Mouse (Mus musculus): Measurements from ENCODE around the gene Shank3. TPM values are rescaled to one million over a fixed set of nuclear protein-coding genes. Genes with fewer than 3 reads are reported as not detected.
A peak's percentile ranks its signal among the peaks of the same experiment; 100 is the strongest.

Gene Shank3
- total and polyA plus RNA-seq, 3 experiments, result 31.0 to 52.2 (median 44.3) TPM

DNA sequence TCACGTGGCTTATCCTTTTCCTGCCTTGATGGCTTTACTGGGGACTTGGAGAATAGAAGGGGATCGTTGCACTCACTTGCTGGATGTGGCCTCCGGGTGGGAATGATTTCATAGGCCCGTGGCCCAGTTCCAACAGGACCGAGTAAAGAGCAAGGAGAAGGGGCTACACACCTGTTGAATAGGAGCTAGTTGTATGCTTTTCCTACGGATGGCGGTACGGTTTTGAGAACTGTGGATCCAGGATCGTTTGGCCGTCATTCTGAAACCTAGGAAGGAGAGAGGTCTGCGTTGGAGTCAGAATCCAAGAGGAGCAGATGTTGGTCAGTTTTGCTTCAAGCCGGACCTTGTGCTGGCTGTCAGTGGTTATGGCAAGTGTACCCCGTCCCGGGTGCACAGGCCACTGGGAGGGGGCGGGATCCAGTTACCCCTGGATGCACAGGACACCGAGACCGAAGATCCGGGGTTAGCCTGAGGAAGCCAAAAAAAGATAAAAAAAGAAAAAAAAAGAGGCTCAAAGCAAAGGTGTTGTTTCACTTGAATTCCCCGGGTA is 27.4 kb downstream of the Shank3 start:
- intact Hi-C loops (cut with DNase I), result no loop called here
- DNase-seq, result no peak

DNA sequence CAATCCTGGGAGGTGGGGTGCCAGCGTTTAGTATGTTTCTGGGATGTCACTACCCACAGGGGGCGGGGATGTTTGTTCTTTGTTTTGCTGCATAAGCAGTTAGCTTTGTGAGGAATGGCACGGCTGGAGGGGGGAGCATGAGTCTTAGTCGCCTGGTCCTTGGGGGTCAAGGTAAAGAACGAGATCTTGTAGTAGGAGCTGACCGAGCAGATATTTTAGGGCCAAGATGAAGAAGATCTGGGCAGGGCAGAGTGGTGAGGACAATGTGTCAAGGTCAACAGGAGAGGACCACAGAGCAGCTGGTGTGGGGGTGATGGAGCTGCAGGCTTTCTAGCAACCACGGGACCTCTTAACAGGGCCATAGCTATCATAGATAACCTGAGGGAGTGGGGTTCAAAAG is 28.0 kb downstream of the Shank3 start:
- TF ChIP-seq CTCF (IDR thresholded peaks at IDR 0.05), result no peak
- TF ChIP-seq EP300 (IDR thresholded peaks at IDR 0.05; ENCODE audit: insufficient read depth, low read depth, low read length), result no peak
- 62% methylated on average over 7 of the region's 7 CpGs for WGBS
- Histone ChIP-seq H3K4me3 (no peak overlapping the region), H3K9ac (ENCODE audit: low read depth, low read length) (no peak overlapping the region), H3K36me3 (ENCODE audit: control insufficient read depth, insufficient read depth, low read length) (no peaks in the 10 kb centered on the region; the same call in 1 of the 2 replicates), H3K27ac (no peak overlapping the region), H3K4me1 (ENCODE audit: control insufficient read depth, insufficient read depth, low read length) (peaks cover 2% of the 10 kb centered on the region), H3K27me3 (ENCODE audit: control insufficient read depth, insufficient read depth, low read length) (no peaks in the 10 kb centered on the region; the same call in 1 of the 2 replicates), H3K79me2 (replicated peaks; ENCODE audit: control insufficient read depth, insufficient read depth, low read length) (no peaks in the 10 kb centered on the region)
- DNase-seq, result no peak
- intact Hi-C loops (cut with DNase I), result no loop called here

More for the DNA sequence above, 27.4 kb downstream of the Shank3 start:
- TF ChIP-seq POLR2A (IDR thresholded peaks at IDR 0.05; ENCODE audit: insufficient read depth, low read depth, low read length), result no peak
- no peak for TF ChIP-seq CTCF (IDR thresholded peaks at IDR 0.05)
- no peak for TF ChIP-seq EP300 (IDR thresholded peaks at IDR 0.05; ENCODE audit: insufficient read depth, low read depth, low read length)
- Histone ChIP-seq H3K9ac (ENCODE audit: low read depth, low read length) (no peak overlapping the region), H3K27me3 (ENCODE audit: control insufficient read depth, insufficient read depth, low read length) (no peaks in the 10 kb centered on the region; the same call in 1 of the 2 replicates), H3K36me3 (ENCODE audit: control insufficient read depth, insufficient read depth, low read length) (peaks cover 1% of the 10 kb centered on the region), H3K4me3 (no peak overlapping the region), H3K4me1 (ENCODE audit: control insufficient read depth, insufficient read depth, low read length) (peaks cover 2% of the 10 kb centered on the region), H3K27ac (no peak overlapping the region), H3K79me2 (replicated peaks; ENCODE audit: control insufficient read depth, insufficient read depth, low read length) (no peaks in the 10 kb centered on the region)
- WGBS, result 71% methylated on average over 19 of the region's 19 CpGs

DNA sequence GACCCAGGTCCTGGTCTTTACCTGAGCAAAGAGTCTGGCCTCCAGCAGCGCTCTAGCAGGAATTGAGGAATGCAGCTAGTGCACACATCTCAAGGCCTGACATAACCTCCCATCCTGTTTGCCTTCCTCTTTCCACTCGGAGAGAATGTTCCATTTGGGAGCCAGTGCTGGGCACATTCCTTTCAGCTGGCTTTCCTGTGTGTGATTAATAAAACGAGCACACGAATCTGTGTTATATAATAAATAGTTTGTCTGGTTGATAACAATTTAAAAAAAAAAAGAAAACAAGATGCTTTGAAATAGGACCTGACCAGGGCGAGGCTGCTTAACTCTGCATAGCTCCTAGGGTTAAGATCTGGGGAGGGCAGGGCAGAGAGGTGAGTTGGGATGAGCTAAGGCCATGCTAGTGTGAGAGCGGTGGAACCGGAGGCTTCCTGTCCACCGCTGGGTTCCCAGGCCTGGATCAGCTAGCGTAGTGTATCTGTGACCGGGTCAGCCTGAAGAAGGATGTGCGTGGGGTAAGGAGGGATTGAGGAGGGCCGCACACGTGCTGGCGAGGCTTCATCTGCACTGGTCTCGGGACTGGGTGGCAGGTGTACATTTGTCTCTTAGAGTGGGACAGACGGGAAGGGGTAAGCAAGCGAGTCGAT is 28.9 kb downstream of the Shank3 start:
- no peaks in the 10 kb centered on the region for H3K36me3 ChIP-seq (ENCODE audit: control insufficient read depth, insufficient read depth, low read length)
- 64% methylated on average over 18 of the region's 18 CpGs for WGBS
- H3K4me3 ChIP-seq, result no peak overlapping the region
- H3K9ac ChIP-seq (ENCODE audit: low read depth, low read length), result no peak overlapping the region
- no peak overlapping the region for H3K27ac ChIP-seq
- no peak for DNase-seq
- peaks cover 2% of the 10 kb centered on the region for H3K4me1 ChIP-seq (ENCODE audit: control insufficient read depth, insufficient read depth, low read length)
- H3K79me2 ChIP-seq (replicated peaks; ENCODE audit: control insufficient read depth, insufficient read depth, low read length), result no peaks in the 10 kb centered on the region
- intact Hi-C loops (cut with DNase I), result no loop called here
- H3K27me3 ChIP-seq (ENCODE audit: control insufficient read depth, insufficient read depth, low read length), result no peaks in the 10 kb centered on the region
- no peak for TF ChIP-seq EP300 (IDR thresholded peaks at IDR 0.05; ENCODE audit: insufficient read depth, low read depth, low read length)

GRCm38 (mm10) chr15:89528923-89529322 is 29.5 kb downstream of the Shank3 start:
- H3K9ac ChIP-seq (ENCODE audit: low read depth, low read length), result no peak overlapping the region
- intact Hi-C loops (cut with DNase I), result no loop called here
- no peak overlapping the region for H3K4me3 ChIP-seq
- no peak for DNase-seq
- H3K79me2 ChIP-seq (replicated peaks; ENCODE audit: control insufficient read depth, insufficient read depth, low read length), result no peaks in the 10 kb centered on the region
- H3K27me3 ChIP-seq (ENCODE audit: control insufficient read depth, insufficient read depth, low read length), result no peaks in the 10 kb centered on the region
- 93% methylated on average over 10 of the region's 10 CpGs for WGBS
- H3K27ac ChIP-seq, result no peak overlapping the region
- TF ChIP-seq POLR2A (IDR thresholded peaks at IDR 0.05; ENCODE audit: insufficient read depth, low read depth, low read length) (no peak), EP300 (IDR thresholded peaks at IDR 0.05; ENCODE audit: insufficient read depth, low read depth, low read length) (no peak), CTCF (IDR thresholded peaks at IDR 0.05) (no peak)
- peaks cover 2% of the 10 kb centered on the region for H3K4me1 ChIP-seq (ENCODE audit: control insufficient read depth, insufficient read depth, low read length)
- no peaks in the 10 kb centered on the region for H3K36me3 ChIP-seq (ENCODE audit: control insufficient read depth, insufficient read depth, low read length)

GRCm38 (mm10) chr15:89530336-89530735 is 30.9 kb downstream of the Shank3 start:
- WGBS, result 20% methylated on average over 4 of the region's 4 CpGs
- peaks cover under 1% of the 10 kb centered on the region for H3K4me1 ChIP-seq (ENCODE audit: control insufficient read depth, insufficient read depth, low read length)
- peak; percentile 31 to 73 for DNase-seq
- no peak overlapping the region for H3K4me3 ChIP-seq
- intact Hi-C loops (cut with DNase I), result loop anchor here (2.0 to 5.0 kb wide), 2 partner anchors 62 to 188 kb away; no protein-coding TSS in a partner anchor
- H3K79me2 ChIP-seq (replicated peaks; ENCODE audit: control insufficient read depth, insufficient read depth, low read length), result no peaks in the 10 kb centered on the region
- no peaks in the 10 kb centered on the region for H3K36me3 ChIP-seq (ENCODE audit: control insufficient read depth, insufficient read depth, low read length)
- H3K27ac ChIP-seq, result no peak overlapping the region
- no peak overlapping the region for H3K9ac ChIP-seq (ENCODE audit: low read depth, low read length)
- TF ChIP-seq EP300 (IDR thresholded peaks at IDR 0.05; ENCODE audit: insufficient read depth, low read depth, low read length), result no peak
- TF ChIP-seq POLR2A (IDR thresholded peaks at IDR 0.05; ENCODE audit: insufficient read depth, low read depth, low read length), result no peak
- TF ChIP-seq CTCF (IDR thresholded peaks at IDR 0.05), result no peak
- no peaks in the 10 kb centered on the region for H3K27me3 ChIP-seq (ENCODE audit: control insufficient read depth, insufficient read depth, low read length)

DNA sequence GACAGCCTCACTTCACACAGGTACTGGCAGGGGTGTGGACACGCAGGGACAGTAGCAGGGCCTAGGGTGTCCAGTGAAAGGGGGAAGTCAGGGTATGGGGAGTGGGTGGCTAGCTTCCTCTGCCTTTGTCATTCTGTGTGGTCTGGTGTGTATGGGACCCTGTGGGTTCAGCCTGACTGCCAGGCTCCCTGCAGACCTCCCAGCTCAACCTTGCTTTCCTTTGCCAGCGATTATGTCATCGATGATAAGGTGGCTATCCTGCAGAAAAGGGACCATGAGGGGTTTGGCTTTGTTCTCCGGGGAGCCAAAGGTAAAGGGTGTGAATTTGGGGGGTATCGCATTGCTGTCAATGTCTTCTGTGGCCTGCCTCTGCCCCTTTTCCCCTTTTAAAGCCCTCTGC is 32.0 kb downstream of the Shank3 start:
- H3K9ac ChIP-seq (ENCODE audit: low read depth, low read length), result no peak overlapping the region
- no peaks in the 10 kb centered on the region; the same call in 1 of the 2 replicates for H3K4me1 ChIP-seq (ENCODE audit: control insufficient read depth, insufficient read depth, low read length)
- no peaks in the 10 kb centered on the region for H3K36me3 ChIP-seq (ENCODE audit: control insufficient read depth, insufficient read depth, low read length)
- H3K79me2 ChIP-seq (replicated peaks; ENCODE audit: control insufficient read depth, insufficient read depth, low read length), result no peaks in the 10 kb centered on the region
- H3K27ac ChIP-seq, result no peak overlapping the region
- intact Hi-C loops (cut with DNase I), result loop anchor here (2.0 to 5.0 kb wide), 2 partner anchors 63 to 189 kb away; no protein-coding TSS in a partner anchor
- WGBS, result 84% methylated on average over 5 of the region's 5 CpGs
- TF ChIP-seq POLR2A (IDR thresholded peaks at IDR 0.05; ENCODE audit: insufficient read depth, low read depth, low read length) (no peak), CTCF (IDR thresholded peaks at IDR 0.05) (no peak), EP300 (IDR thresholded peaks at IDR 0.05; ENCODE audit: insufficient read depth, low read depth, low read length) (no peak)
- H3K4me3 ChIP-seq, result no peak overlapping the region
- DNase-seq, result no peak
- no peaks in the 10 kb centered on the region for H3K27me3 ChIP-seq (ENCODE audit: control insufficient read depth, insufficient read depth, low read length)
